Mouse (Mus musculus): ENCODE results near the gene Fbxo7.
"Not testable (repeated sequence)": the region's sequence is repeated elsewhere in the genome, so short reads cannot be mapped to it uniquely, and the experiment has no call there.

GRCm38 (mm10) chr10:86026807-86027206 is 5.0 kb downstream of the Fbxo7 start:
- not testable (repeated sequence) for TF ChIP-seq CTCF (IDR thresholded peaks at IDR 0.05; ENCODE audit: borderline replicate concordance, insufficient read depth, low read depth, low read length); POLR2A (IDR thresholded peaks at IDR 0.05; ENCODE audit: borderline replicate concordance, insufficient read depth, low read length)
